Mouse (Mus musculus) kidney, adult 11 months (tissue): ENCODE data around the gene Bean1.
A peak's percentile ranks its signal among the peaks of the same experiment; 100 is the strongest.

ENCODE experiments used
- DNase-seq: peaks from one replicate; pipeline ENCODE4 v3.0.0; 2022

The Bean1 gene

DNA sequence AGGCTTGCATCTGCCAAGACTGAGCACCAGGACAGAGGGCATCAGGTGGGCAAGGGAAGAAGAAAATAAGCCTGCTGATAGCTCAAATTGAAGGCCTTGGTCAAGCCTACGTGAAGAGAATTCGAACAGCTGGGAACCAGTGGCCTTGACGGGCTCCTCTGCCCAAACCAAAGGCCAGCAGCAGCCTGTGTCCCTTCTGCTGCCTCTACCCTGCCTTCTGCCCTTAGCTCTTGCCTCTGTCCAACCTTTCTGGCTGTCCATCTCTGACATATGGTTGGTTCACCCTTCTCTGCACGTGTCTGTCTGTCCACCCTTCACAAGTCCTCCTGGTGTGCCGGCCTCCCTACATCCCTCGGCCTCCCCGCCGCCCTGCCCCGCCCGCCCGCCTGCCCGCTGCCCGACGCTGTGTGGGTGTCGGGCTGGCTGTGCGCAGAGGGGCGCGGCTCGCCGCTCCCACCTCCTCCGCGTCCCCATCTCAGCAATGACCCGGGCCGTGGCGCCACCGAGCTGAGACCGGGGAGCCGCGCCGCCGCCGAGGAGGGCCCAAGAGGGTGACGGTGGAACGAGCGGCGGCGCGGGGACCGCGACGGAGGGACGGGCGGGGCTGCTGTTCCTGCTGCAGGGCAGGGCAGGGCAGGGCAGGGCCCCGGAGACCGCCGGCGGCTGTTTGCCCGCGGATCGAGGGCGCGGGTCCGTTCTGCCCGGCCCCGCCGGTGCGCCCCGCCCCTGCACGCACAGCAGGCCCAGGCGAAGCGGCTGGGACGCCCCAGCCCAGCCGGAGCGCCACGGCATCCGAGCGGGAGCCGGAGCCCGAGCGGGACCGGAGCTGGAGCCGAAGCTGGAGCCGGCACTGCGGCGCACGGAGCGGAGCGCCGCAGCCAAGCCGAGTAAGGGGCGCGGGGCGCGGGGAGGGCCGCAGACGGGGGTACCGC lies at the start of gene Bean1:
Gene Bean1, plus strand, starts transcription at position 325 of the 932 bp plus-strand sequence.
- no peak for DNase-seq

DNA sequence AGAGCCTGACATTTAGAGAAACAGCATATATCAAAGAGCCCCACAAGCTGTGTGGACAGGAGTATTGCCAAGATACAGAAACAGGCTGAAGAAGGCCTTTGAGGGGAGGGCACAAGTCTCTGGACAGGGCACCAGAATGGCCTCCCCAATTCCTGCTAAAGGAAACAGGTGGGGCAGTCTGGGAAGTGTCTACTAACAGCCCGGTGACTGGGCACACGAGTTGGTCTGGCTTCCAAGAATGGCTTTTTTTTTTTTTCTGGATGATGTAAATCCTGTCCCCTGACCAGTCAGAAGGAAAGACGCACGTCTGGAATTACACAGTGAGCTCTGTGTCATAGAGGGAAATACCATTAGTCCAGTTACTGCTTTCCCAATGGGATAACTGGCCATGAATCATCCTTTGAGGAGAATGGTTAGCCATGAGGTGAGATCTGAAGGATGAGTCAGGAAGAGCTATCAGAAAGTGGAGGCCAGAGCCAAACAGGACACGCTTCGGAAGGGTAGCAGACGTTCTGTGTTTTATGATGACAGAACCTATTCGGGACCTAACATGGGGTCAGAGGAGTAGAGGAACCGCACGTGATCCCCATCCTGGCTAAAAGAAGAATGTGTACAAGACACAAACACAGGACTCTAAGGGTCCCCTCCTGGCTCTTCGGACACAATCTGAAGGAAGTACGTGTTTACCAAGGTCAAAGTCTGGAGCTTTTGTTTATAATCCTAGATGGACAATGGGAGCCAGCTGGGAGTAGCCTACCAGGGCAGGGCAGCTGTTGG lies 48.4 kb upstream of the Bean1 start:
- DNase-seq: peak; percentile 54

DNA sequence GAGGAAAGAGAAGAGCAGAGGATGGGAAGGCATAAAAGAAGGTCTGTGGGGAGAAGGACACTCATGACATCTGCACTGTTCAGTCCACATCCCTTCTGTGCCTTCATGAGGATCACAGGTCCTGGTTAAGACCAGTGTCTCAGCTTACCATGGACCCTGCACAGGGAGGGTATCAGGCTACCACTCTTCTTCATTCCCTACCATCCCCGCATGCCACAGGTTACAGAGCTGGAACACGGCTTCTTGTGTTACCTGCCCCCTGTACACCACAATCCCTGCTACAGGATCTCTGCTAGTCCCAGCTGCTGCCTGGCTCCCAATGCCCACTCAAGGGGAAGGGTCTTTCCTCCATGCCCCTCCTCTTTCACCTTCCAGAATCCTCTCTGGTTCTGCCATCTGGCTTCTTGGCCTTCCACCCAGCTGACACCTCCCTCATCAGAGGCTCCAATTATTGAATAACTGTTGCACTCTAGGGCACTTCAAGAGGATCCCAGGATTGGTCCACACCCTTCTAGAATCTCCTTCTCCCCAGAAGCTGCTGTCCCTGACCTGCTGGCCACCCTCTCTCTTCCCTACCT lies 47.1 kb upstream of the Bean1 start:
- DNase-seq: no peak

DNA sequence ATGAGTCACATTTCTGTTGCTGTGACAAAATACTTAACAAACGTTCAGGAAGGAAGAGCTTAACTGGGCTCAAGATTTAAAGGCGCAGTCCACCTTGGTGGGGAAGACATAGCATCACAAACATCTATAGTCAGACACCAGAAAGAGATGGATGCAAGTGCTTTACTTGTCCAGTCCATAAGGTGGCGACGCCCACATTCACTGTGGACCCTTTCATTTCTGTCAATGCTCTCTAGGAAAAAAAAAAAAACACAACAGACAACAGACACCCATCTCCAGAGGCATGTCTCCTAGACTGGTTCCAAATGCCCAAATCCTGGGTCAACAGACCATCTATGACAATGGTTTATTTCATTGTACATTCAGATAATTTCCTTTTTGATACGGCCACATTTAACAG lies 45.7 kb upstream of the Bean1 start:
- DNase-seq: no peak

DNA sequence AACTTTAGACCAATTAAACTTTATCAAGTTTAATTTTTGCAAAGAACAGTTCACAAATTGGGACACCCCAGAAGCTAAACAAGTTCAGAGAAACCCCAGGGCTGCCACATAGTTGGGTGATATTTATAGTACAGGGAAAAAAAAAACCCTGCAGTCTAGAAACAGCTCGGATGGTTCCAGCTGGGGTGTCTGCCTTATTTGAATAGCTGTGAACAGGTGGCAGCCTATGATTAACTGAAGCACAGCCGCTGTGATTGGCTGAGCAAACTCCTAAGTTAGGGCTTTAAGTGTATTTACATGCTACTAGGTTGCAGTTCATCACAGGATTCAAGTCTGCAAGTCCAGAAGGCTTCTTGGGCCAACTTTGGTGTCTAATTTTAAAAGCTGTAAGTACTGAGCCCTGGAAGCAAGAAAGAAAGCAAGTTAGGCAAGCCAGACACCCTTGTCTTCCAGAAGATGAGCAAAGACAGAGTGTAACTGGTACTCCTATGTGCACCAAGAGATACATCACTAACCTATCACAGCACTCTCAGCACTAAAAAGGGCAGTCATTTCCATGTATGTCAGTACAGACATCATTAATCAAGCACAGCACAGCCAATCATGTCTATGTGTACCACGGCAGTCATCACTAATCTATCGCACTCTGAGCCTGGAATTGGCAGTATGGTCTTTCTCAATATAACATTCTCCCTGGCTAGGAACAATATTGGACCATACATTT lies 42.9 kb upstream of the Bean1 start:
- DNase-seq: no peak

DNA sequence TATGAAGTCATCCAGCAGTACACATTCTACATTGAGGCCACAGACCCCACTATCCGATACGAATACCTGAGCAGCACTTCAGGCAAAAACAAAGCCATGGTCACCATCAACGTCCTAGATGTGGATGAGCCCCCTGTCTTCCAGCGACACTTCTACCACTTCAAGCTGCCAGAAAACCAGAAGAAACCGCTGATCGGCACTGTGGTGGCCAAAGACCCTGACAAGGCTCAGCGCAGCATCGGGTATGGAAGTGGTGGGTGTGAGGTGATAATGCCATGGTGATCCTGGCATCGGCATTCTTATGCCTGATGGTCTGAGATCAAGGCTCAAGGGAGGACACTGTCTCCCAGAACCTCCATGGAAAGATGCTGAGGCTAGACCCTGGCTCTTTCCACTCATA lies 39.3 kb upstream of the Bean1 start:
- no peak for DNase-seq

DNA sequence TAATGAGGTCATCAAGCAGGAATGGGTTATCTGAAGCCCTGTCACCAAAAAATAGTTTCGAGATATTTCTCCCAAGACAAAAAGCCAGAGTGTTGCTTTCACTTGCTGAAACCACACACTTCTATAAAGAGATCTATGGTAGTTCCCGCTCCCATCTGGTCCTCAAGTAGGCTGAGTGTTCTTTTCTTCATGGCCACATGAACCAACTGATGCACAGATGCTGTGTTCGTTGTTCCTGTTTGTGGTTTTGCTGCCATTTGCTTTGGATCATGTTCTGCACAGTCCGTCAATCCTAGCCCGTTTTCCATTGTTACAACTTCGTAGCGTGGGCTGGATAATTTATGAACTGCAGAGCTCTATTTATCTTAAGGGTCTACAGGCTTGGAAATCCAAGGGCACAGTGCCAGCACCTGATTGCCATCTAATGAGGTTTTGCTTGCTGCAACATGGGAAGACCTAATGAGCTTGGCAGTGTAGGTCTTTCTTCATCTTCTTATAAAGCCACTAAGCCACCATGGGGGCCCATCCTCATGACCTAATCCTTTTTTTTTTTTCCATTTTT lies 38.7 kb upstream of the Bean1 start:
- no peak for DNase-seq

DNA sequence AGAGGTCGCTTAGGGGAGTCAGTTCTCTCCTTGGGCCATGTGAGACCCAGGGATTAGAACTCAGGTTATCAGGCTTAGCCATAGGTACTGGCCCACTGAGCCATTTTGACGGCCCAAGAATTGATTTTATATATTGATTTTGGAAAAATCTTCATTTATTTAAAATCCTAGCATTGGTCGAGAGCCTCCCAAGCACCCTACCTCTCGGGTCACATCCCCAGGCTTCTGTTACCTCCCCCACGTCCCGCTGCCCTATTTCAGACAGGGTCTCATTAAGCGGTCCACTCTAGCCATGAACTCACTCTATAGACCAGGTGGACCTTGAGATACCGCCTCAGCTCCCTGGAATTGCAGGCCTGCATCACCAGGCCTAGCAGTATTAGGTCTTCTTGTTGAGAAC lies 35.7 kb upstream of the Bean1 start:
- no peak for DNase-seq

DNA sequence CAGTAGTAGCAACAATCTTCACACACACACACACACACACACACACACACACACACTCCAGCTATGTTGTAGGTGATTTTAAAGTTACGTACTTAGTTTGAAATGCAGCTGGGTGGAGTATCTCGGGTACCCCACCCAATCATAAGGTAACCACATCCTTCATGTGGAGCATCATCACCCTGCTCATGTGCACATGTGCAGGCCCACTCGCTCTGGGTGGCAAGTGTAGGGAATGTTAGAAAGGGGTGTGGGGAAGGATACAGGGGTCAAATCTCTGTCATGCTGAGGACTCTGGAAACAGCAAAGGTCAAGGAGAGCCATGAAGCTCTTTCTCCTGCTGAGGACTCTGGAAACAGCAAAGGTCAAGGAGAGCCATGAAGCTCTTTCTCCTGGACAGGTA lies 34.0 kb upstream of the Bean1 start:
- no peak for DNase-seq

DNA sequence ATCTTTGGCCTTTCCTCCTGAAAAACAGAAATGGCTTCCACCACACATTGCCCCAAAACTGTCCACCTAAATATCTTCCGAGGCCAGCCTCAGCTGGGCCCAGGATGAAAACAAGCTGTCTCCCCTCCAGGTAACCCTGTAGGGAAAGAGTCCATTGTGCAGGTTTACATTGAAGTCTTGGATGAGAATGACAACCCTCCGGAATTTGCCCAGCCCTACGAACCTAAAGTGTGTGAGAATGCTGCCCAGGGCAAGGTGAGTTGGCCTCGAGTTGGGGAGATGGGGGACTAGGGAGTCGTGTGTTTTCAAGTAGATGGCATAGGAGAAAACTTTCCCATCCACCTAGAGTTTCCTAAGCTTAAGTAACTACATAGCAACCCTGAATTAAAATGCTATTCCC lies 32.6 kb upstream of the Bean1 start:
- no peak for DNase-seq

DNA sequence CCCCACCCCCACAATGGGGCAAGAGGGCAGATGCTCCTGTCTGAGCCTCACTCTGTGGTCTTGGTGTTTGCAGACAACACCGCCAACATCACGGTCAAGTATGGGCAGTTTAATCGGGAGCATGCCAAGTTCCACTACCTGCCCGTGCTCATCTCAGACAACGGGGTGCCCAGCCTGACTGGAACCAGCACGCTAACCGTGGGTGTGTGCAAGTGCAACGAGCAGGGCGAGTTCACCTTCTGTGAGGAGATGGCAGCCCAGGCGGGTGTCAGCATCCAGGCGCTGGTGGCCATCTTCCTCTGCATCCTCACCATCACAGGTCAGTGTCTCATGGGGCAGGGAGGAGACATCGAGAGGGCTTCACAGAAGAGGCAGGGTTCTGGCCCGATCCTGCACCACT lies 29.6 kb upstream of the Bean1 start:
- DNase-seq: no peak

DNA sequence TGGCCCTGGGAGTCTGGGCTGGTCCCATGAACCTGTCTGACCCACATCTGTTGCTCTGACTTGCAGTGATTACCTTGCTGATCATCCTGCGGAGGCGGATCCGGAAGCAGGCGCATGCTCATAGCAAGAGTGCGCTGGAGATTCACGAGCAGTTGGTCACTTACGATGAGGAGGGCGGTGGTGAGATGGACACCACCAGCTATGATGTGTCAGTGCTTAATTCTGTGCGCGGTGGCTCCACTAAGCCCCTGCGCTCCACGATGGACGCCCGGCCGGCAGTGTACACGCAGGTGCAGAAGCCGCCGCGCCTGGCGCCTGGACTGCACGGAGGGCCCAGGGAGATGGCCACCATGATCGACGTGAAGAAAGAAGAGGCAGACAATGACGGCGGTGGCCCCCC lies 27.8 kb upstream of the Bean1 start:
- DNase-seq: no peak

DNA sequence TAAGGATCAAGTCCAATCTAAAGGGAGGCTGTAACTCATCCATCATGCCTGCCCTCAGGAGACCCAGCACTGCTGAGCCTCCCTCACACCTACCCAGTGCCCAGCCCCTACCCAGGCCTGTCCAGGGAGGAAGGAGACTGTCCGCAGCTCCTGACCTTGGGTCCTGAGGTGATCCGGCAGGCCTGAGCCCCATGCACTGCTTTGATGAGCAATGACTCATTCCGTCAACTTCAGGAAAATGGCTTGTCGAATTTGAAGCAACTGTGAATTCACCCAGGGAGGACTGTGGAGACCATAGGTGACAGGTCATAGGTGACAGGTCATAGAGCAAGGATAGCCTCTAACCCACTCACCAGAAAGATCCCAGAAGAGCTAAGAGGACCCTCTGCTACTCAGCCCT lies 26.9 kb upstream of the Bean1 start:
- DNase-seq: no peak

DNA sequence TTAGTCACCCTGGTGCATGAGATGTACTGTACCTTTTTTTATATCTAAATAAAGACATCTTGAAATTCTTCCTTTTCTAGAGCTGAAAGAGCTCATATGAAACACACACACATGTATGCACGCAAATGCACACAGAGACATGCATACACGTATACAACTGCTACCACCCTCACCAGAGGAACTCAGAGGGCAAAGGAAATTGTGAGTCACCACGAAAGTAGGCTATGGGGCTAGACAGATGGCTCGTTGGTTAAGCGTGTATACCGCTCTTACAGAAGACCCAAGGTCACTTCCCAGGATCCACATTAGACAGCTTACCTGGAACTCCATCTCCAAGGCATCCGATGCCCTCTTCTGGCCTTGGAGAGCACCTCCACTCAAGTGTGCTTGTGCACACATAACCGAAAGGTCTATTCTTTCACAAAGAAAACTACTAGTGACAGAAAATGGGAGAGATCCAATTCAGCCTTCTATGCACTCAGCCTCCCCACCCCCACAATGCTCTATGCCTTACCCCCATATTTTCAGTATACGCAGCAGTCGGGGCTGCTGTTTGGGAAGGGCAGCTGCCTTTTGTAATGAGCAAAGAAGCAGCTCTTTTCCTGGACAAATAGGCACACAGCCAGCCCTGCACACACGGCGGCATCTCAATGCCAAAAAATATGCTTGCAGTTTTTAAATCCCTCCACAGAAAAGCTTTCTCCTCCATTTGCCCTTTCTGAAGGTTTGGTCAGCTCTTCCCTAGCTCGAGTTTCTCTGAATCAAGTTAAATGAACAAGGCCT lies 25.6 kb upstream of the Bean1 start:
- DNase-seq: no peak

DNA sequence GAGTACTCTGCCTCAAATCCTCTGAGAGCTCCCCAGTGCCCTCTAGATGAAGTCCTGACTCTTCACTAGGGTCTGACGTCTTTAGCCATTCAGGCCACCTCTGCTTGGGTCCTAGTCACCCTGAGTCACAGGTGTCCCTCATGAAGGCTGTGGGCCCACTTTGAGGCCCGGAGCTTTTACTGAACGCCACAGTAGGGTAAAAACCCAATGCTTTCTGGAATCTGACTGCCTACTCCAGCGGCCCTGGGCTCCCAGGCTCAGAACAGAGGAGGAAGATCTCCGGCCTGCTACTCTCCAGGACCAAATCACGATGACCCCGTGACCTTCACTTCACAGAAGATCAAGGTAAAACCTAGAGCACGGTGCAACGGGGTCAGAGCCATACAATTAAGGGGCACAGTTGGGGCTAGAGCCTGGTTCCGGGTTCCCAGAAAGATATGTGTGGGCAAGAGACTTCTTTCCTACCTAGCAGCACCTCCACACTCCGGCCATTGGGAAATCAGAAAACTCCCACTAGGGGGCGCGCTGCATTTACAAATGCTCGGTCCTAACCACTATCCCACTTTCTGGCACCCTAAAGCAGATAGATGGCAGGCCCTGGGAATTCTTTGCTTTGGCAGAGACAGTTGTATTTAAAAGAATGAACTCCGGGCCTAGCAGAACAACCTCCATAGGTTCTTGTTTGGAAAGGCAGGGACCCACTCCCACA lies 24.1 kb upstream of the Bean1 start:
- peak; percentile 55 for DNase-seq

DNA sequence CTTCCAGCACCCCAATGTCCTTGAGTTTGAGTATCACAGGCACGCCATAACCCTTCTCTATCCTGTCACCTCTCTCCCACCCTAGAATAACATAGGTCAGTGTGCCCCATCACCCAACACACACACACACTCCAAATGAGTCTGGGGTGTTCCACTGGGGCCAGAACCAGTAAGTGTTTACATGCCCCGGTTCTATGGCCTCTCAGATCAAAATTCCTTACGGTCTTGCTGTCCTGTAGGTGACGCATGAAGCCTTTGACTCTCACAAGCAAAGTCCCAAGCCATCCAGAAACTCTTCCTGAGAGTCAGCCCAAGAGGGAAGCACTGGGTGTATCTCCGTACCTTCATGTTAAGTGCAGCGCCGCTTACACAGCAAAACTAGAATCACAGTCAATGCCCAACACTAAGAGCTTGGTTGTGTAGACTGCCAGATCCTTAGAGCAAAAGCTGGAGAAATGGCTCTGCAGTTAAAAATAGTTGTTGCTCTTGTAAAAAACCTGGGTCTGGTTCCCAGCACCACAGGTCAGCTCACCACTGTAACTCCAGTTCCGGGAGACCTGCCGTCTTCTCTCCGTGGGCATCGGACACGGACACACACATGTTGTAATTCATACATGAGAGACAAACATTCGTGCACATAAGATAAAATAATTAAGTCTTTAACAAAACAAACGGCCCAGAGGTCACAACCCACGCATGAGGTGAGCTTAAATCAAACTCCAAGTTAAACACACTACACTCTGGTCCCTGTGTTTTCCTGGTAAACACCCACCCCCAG lies 23.3 kb upstream of the Bean1 start:
- no peak for DNase-seq

DNA sequence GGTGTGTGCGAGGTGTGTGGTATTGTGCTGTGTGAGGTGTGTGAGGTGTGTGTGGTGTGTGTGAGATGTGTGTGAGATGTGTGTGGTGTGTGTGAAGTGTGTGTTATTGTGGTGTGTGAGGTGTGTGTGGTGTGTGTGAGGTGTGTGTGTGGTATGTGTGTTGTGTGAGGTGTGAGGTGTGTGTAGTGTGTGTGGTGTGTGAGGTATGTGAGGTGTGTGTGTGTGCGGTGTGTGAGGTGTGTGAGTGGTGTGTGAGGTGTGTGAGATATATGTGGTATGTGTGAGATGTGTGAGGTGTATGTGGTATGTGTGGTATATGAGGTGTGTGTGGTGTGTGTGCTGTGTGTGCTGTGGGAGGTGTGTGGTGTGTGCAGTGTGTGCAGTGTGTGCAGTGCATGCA lies 22.3 kb upstream of the Bean1 start:
- DNase-seq: no peak

DNA sequence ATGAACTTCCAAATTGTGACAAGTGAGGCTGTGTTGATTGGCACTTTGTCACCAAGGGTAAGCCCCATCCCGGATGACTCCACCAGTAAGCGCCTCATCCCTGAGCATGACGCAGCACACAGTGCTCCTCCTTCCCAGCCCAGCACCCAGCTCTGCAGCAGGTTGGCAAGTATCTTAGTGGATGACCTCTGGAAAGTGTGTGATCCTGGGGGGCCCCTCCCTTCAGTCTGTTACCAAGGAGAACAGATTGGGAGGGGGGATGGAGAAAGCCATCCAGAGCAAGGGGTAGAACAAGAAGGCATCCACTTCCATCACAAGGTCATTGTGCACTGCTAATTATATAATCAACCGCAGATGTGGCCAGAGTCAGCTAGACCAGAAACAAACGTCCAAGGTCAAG lies 9.5 kb upstream of the Bean1 start:
- DNase-seq: no peak

DNA sequence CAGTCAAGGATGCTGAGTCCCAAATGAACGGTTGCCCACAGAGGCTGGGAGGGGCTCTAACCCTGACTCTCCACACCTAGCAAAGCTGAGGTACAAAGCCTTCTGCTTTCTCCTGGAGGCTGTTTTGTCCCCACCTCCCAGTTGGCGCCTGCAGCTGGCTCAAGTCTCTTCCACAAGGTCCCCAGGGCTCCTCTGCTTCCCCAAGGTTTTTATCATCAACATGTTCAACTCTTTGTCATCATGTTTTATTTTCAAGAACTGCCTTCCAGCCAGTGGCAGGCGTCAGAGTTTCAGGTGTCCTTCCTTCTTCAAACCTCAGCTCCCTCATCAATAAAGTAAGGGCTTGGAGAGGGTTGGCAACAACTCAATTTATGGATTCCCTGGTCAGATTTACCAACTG lies 781 bp upstream of the Bean1 start:
- DNase-seq: no peak

DNA sequence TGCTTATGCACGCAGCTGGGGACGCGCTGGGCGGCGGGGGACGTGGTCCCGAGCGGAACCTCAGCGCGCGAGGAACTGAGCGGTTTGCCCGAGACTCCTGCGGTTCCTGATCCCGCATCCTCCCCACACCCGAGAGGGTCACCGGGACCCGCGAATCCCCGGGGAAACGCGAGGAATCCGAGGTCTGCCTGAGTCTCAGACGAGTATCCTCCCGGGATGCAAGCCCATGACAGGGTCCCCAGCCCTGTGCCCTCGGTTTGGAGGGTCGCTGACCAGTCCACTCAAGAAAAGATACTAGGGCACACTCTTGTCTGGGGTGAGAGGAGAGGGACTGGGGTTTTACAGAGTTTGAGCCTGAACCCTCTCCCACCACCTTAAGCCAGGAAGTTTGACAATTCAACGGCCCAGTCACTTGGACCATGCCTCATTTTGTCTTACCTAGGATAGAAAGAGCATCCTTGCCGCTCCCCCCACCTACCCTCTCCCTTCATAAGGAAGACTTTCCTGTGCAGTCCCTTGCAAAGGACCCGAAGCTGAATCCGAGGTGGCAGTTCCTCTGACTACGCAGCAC lies 893 bp downstream of the Bean1 start:
- DNase-seq: no peak
